Mouse (Mus musculus): ENCODE data around the gene Vim. TPM values are rescaled to one million over a fixed set of nuclear protein-coding genes. Genes with fewer than 3 reads are reported as not detected.

Vim gene
- total and polyA plus RNA-seq, 2 experiments from 2014 or later, result 244 to 554 TPM

DNA sequence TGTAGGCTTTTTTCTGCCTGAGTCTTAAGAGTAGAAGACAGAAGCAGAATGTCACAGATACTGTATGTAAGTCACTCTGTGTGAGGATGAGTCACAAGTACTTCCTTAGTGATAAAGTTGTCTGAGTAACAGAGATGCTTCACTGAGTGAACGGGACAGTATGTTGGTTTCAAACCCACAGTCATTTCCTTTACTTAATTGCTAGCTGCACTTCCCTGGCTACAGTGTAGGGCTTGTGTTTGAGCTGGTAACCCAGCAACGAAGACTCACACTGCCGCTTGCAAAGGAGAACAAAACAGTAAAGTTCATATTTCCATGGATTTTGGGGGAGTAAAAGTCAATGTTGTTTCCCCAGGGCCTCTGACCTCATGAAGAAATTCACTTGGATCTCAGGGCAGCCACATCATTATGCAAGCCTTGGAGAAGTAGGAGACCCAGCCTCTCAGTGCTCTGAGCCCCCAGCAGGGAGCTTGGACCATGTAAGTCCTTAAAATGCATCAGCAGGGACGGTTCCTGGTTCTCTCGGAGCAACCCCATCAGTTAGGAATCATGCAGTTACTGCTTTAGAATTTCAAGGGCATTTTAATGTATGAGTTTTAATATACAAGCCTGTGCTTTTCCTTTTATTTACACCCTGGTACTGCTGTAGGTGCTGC lies 15.0 kb upstream of the Vim start:
- ATAC-seq (ENCODE audit: low FRiP score), result no peak
- H3K9me3 ChIP-seq (ENCODE audit: low read length), result no peaks in the 10 kb centered on the region
- H3K27me3 ChIP-seq (ENCODE audit: insufficient read depth, low read length), result no peaks in the 10 kb centered on the region
- H3K4me3 ChIP-seq (ENCODE audit: low read depth, low read length), result no peak overlapping the region
- H3K9ac ChIP-seq (replicated peaks; ENCODE audit: low read length, poor library complexity, severe bottlenecking), result no peak overlapping the region
- no peak overlapping the region for H3K4me2 ChIP-seq (ENCODE audit: low read depth, low read length, poor library complexity, severe bottlenecking)
- H3K36me3 ChIP-seq (ENCODE audit: insufficient read depth, low read length), result no peaks in the 10 kb centered on the region
- no peak for TF ChIP-seq CTCF (IDR thresholded peaks at IDR 0.05)
- no peak overlapping the region for H3K27ac ChIP-seq (ENCODE audit: low read depth, low read length)
- DNase-seq (ENCODE audit: low spot score), result no peak
- 43% methylated on average over 5 of the region's 5 CpGs for WGBS
- H3K4me1 ChIP-seq (ENCODE audit: insufficient read depth, low read length), result no peaks in the 10 kb centered on the region

- ATAC-seq (ENCODE audit: low FRiP score), result no peak
These were observed 14.4 kb upstream of the Vim start for GRCm38 (mm10) chr2:13559303-13559702.

GRCm38 (mm10) chr2:13559729-13560128 lies 14.0 kb upstream of the Vim start:
- WGBS, result 84% methylated on average over 5 of the region's 5 CpGs
- DNase-seq (ENCODE audit: low spot score) (no peak), ATAC-seq (ENCODE audit: low FRiP score) (no peak)
- no peak overlapping the region for H3K9ac ChIP-seq (replicated peaks; ENCODE audit: low read length, poor library complexity, severe bottlenecking)
- H3K4me1 ChIP-seq (ENCODE audit: insufficient read depth, low read length), result no peaks in the 10 kb centered on the region
- H3K27me3 ChIP-seq (ENCODE audit: insufficient read depth, low read length), result no peaks in the 10 kb centered on the region
- TF ChIP-seq CTCF (IDR thresholded peaks at IDR 0.05), result no peak
- H3K4me2 ChIP-seq (ENCODE audit: low read depth, low read length, poor library complexity, severe bottlenecking), result no peak overlapping the region
- no peaks in the 10 kb centered on the region for H3K9me3 ChIP-seq (ENCODE audit: low read length)
- H3K4me3 ChIP-seq (ENCODE audit: low read depth, low read length), result no peak overlapping the region
- no peak overlapping the region for H3K27ac ChIP-seq (ENCODE audit: low read depth, low read length)
- H3K36me3 ChIP-seq (ENCODE audit: insufficient read depth, low read length), result no peaks in the 10 kb centered on the region

More at GRCm38 (mm10) chr2:13559303-13559702, 14.4 kb upstream of the Vim start:
- Histone ChIP-seq H3K27ac (ENCODE audit: low read depth, low read length) (no peak overlapping the region), H3K9me3 (ENCODE audit: low read length) (no peaks in the 10 kb centered on the region), H3K4me2 (ENCODE audit: low read depth, low read length, poor library complexity, severe bottlenecking) (no peak overlapping the region), H3K36me3 (ENCODE audit: insufficient read depth, low read length) (no peaks in the 10 kb centered on the region), H3K4me1 (ENCODE audit: insufficient read depth, low read length) (no peaks in the 10 kb centered on the region), H3K9ac (replicated peaks; ENCODE audit: low read length, poor library complexity, severe bottlenecking) (no peak overlapping the region), H3K27me3 (ENCODE audit: insufficient read depth, low read length) (no peaks in the 10 kb centered on the region), H3K4me3 (ENCODE audit: low read depth, low read length) (no peak overlapping the region)
- TF ChIP-seq CTCF (IDR thresholded peaks at IDR 0.05), result no peak
- 90% methylated on average over 5 of the region's 5 CpGs for WGBS
- no peak for DNase-seq (ENCODE audit: low spot score)

GRCm38 (mm10) chr2:13560396-13560795 lies 13.3 kb upstream of the Vim start:
- H3K4me3 ChIP-seq (ENCODE audit: low read depth, low read length), result no peak overlapping the region

GRCm38 (mm10) chr2:13570122-13570521 lies 3.6 kb upstream of the Vim start:
- no peak overlapping the region for H3K4me3 ChIP-seq (ENCODE audit: low read depth, low read length)
- 83% methylated on average over 2 of the region's 2 CpGs for WGBS
- H3K27me3 ChIP-seq (ENCODE audit: insufficient read depth, low read length), result no peaks in the 10 kb centered on the region
- no peaks in the 10 kb centered on the region for H3K9me3 ChIP-seq (ENCODE audit: low read length)
- no peak for DNase-seq (ENCODE audit: low spot score)
- H3K9ac ChIP-seq (replicated peaks; ENCODE audit: low read length, poor library complexity, severe bottlenecking), result no peak overlapping the region
- H3K4me2 ChIP-seq (ENCODE audit: low read depth, low read length, poor library complexity, severe bottlenecking), result no peak overlapping the region
- ATAC-seq (ENCODE audit: low FRiP score), result no peak
- no peak for TF ChIP-seq CTCF (IDR thresholded peaks at IDR 0.05)
- 0 out of 2 replicates have a peak, but pooled peaks cover 4% of the 10 kb centered on the region for H3K4me1 ChIP-seq (ENCODE audit: insufficient read depth, low read length)
- no peak overlapping the region for H3K27ac ChIP-seq (ENCODE audit: low read depth, low read length)
- H3K36me3 ChIP-seq (ENCODE audit: insufficient read depth, low read length), result no peaks in the 10 kb centered on the region

More at GRCm38 (mm10) chr2:13560396-13560795, 13.3 kb upstream of the Vim start:
- H3K27ac ChIP-seq (ENCODE audit: low read depth, low read length), result no peak overlapping the region
- no peak overlapping the region for H3K9ac ChIP-seq (replicated peaks; ENCODE audit: low read length, poor library complexity, severe bottlenecking)
- no peaks in the 10 kb centered on the region for H3K36me3 ChIP-seq (ENCODE audit: insufficient read depth, low read length)
- H3K27me3 ChIP-seq (ENCODE audit: insufficient read depth, low read length), result no peaks in the 10 kb centered on the region
- H3K4me2 ChIP-seq (ENCODE audit: low read depth, low read length, poor library complexity, severe bottlenecking), result no peak overlapping the region
- DNase-seq (ENCODE audit: low spot score) (no peak), ATAC-seq (ENCODE audit: low FRiP score) (no peak)
- no peak for TF ChIP-seq CTCF (IDR thresholded peaks at IDR 0.05)
- 94% methylated on average over 2 of the region's 2 CpGs for WGBS
- H3K9me3 ChIP-seq (ENCODE audit: low read length), result no peaks in the 10 kb centered on the region
- no peaks in the 10 kb centered on the region for H3K4me1 ChIP-seq (ENCODE audit: insufficient read depth, low read length)

- H3K4me1 ChIP-seq (ENCODE audit: insufficient read depth, low read length), result 0 out of 2 replicates have a peak, but pooled peaks cover 7% of the 10 kb centered on the region
- no peak for ATAC-seq (ENCODE audit: low FRiP score)
- peak overlapping the region; percentile 88; the same call in 1 of the 2 replicates for H3K4me2 ChIP-seq (ENCODE audit: low read depth, low read length, poor library complexity, severe bottlenecking)
- no peak for TF ChIP-seq CTCF (IDR thresholded peaks at IDR 0.05)
- no peak overlapping the region for H3K4me3 ChIP-seq (ENCODE audit: low read depth, low read length)
- no peak for DNase-seq (ENCODE audit: low spot score)
- no peaks in the 10 kb centered on the region for H3K27me3 ChIP-seq (ENCODE audit: insufficient read depth, low read length)
- H3K36me3 ChIP-seq (ENCODE audit: insufficient read depth, low read length), result no peaks in the 10 kb centered on the region
- H3K9me3 ChIP-seq (ENCODE audit: low read length), result no peaks in the 10 kb centered on the region
- H3K9ac ChIP-seq (replicated peaks; ENCODE audit: low read length, poor library complexity, severe bottlenecking), result no peak overlapping the region
- no peak overlapping the region for H3K27ac ChIP-seq (ENCODE audit: low read depth, low read length)
- 14% methylated on average over 4 of the region's 4 CpGs for WGBS
These were observed 1.6 kb upstream of the Vim start for GRCm38 (mm10) chr2:13572101-13572553.

All from midbrain, postnatal 0 days (tissue).